Mouse (Mus musculus) testis, adult 2 months (tissue): ENCODE measurements at regions not wholly inside any gene's neighbourhood (a gene's known extent, or its start where the extent isn't known, plus 50 kb on each side); places are given as distances from the start of the nearest gene placed in this dataset.

Experiments used
- H3K27ac ChIP-seq: fragments of 200-500 bp; 2 replicates; pipeline ENCODE4 v1.5.1; 2012; ENCODE audit warnings: low read depth, low read length; ENCODE audit not compliant: control insufficient read depth, insufficient read depth
- H3K27me3 ChIP-seq: fragments of 200-500 bp; 2 replicates; pipeline ENCODE4 v1.6.1; 2012; ENCODE audit warnings: mild to moderate bottlenecking, low read length, moderate library complexity; ENCODE audit not compliant: control insufficient read depth, insufficient read depth
- H3K36me3 ChIP-seq: fragments of 200-500 bp; 2 replicates; pipeline ENCODE4 v1.6.1; 2012; ENCODE audit warnings: mild to moderate bottlenecking, low read length; ENCODE audit not compliant: control insufficient read depth, insufficient read depth
- H3K4me1 ChIP-seq: fragments of 200-500 bp; 2 replicates; pipeline ENCODE4 v1.6.1; 2012; ENCODE audit warnings: low read length; ENCODE audit not compliant: control insufficient read depth, insufficient read depth
- H3K4me3 ChIP-seq: fragments of 200-500 bp; 2 replicates; pipeline ENCODE4 v1.5.1; 2012; ENCODE audit warnings: low read depth, mild to moderate bottlenecking, low read length, moderate library complexity, mixed read lengths; ENCODE audit not compliant: control insufficient read depth
- CTCF ChIP-seq: fragments of 200-500 bp; IDR thresholded peaks from 2 replicates; pipeline ENCODE4 v1.5.1; 2012; ENCODE audit warnings: low read depth, mild to moderate bottlenecking, inconsistent platforms, low read length, moderate library complexity; ENCODE audit not compliant: control insufficient read depth, insufficient read depth, insufficient replicate concordance
- POLR2A ChIP-seq: fragments of 200-500 bp; IDR thresholded peaks from 2 replicates; pipeline ENCODE4 v1.6.1; 2012; ENCODE audit warnings: low read depth, mild to moderate bottlenecking, inconsistent platforms, low read length, moderate library complexity; ENCODE audit not compliant: control insufficient read depth

GRCm38 (mm10) chr8:18115333-18116044 is 862.6 kb downstream of the Defb40 start:
- TF ChIP-seq CTCF (no peak), POLR2A (no peak)
- no peak overlapping the region for H3K4me3 ChIP-seq

GRCm38 (mm10) chr8:18113262-18113661 is 864.8 kb downstream of the Defb40 start:
- no peaks in the 10 kb centered on the region for H3K4me1 ChIP-seq
- no peak overlapping the region for H3K27ac ChIP-seq
- H3K36me3 ChIP-seq = no peaks in the 10 kb centered on the region
- no peak for TF ChIP-seq CTCF
- no peak for TF ChIP-seq POLR2A
- no peaks in the 10 kb centered on the region for H3K27me3 ChIP-seq
- no peak overlapping the region for H3K4me3 ChIP-seq

More at GRCm38 (mm10) chr8:18115333-18116044, 862.6 kb downstream of the Defb40 start:
- no peaks in the 10 kb centered on the region for H3K27me3 ChIP-seq
- H3K27ac ChIP-seq = no peak overlapping the region
- no peaks in the 10 kb centered on the region for H3K4me1 ChIP-seq
- H3K36me3 ChIP-seq = no peaks in the 10 kb centered on the region

- Histone ChIP-seq H3K4me1 (no peaks in the 10 kb centered on the region), H3K36me3 (no peaks in the 10 kb centered on the region), H3K4me3 (no peak overlapping the region), H3K27me3 (no peaks in the 10 kb centered on the region), H3K27ac (no peak overlapping the region)
- TF ChIP-seq CTCF (no peak), POLR2A (no peak)
These were observed 868.6 kb downstream of the Defb40 start for GRCm38 (mm10) chr8:18109480-18109879.

GRCm38 (mm10) chr8:18106827-18107226 is 871.2 kb downstream of the Defb40 start:
- TF ChIP-seq POLR2A = no peak
- no peak for TF ChIP-seq CTCF
- no peak overlapping the region for H3K27ac ChIP-seq
- H3K4me1 ChIP-seq = no peaks in the 10 kb centered on the region
- no peak overlapping the region for H3K4me3 ChIP-seq
- no peaks in the 10 kb centered on the region for H3K27me3 ChIP-seq
- no peaks in the 10 kb centered on the region for H3K36me3 ChIP-seq

GRCm38 (mm10) chr8:18065456-18065855 is 912.6 kb downstream of the Defb40 start:
- H3K4me1 ChIP-seq = no peaks in the 10 kb centered on the region
- H3K27ac ChIP-seq = no peak overlapping the region
- H3K4me3 ChIP-seq = no peak overlapping the region
- TF ChIP-seq CTCF (no peak), POLR2A (no peak)
- H3K36me3 ChIP-seq = no peaks in the 10 kb centered on the region
- no peaks in the 10 kb centered on the region for H3K27me3 ChIP-seq

GRCm38 (mm10) chr8:18059526-18059925 is 918.5 kb downstream of the Defb40 start:
- no peaks in the 10 kb centered on the region for H3K36me3 ChIP-seq
- TF ChIP-seq POLR2A = no peak
- TF ChIP-seq CTCF = no peak
- H3K4me3 ChIP-seq = no peak overlapping the region
- no peaks in the 10 kb centered on the region for H3K4me1 ChIP-seq
- H3K27ac ChIP-seq = no peak overlapping the region
- no peaks in the 10 kb centered on the region for H3K27me3 ChIP-seq

GRCm38 (mm10) chr8:18021196-18021595 is 956.9 kb downstream of the Defb40 start:
- Histone ChIP-seq H3K27ac (no peak overlapping the region), H3K36me3 (no peaks in the 10 kb centered on the region), H3K4me3 (no peak overlapping the region), H3K27me3 (no peaks in the 10 kb centered on the region), H3K4me1 (no peaks in the 10 kb centered on the region)
- no peak for TF ChIP-seq CTCF
- TF ChIP-seq POLR2A = no peak

GRCm38 (mm10) chr8:18007567-18007966 is 970.5 kb downstream of the Defb40 start:
- H3K27me3 ChIP-seq = no peaks in the 10 kb centered on the region
- TF ChIP-seq CTCF (no peak), POLR2A (no peak)
- no peak overlapping the region for H3K4me3 ChIP-seq
- H3K4me1 ChIP-seq = no peaks in the 10 kb centered on the region
- no peaks in the 10 kb centered on the region for H3K36me3 ChIP-seq
- H3K27ac ChIP-seq = no peak overlapping the region
